Mouse (Mus musculus): ENCODE data around the gene Vps37c. TPM values are rescaled to one million over a fixed set of nuclear protein-coding genes. Genes with fewer than 3 reads are reported as not detected.

The Vps37c gene
- polyA plus RNA-seq, 1 experiment from 2014 or later: 12.1 TPM

DNA sequence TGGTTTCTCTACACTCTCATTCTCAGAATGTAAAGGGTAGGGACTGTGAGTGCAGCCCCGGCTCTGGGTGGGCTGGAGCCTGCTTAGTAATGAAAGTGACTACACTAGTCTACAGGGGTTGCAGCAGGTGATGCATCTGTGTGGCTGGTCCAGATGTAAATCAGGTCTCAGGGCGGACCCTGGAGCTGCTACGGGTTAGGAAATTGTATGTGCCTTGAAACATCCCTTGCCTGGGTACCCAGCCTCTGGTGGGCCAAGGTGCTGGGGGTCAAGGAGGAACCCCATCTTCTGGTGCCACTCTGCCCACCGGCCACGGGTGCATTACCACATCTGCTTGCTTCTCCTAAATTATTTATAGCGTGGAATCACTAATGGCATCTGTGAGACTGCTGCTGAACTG lies 25.6 kb downstream of the Vps37c start:
- 76% methylated on average over 6 of the region's 6 CpGs for WGBS (ENCODE audit: insufficient replicate concordance)
- Histone ChIP-seq H3K4me1 (ENCODE audit: control insufficient read depth, low read depth, low read length) (peaks cover 7% of the 10 kb centered on the region), H3K27ac (ENCODE audit: low read length) (no peak overlapping the region), H3K27me3 (ENCODE audit: control insufficient read depth, insufficient read depth, low read depth, low read length) (no peaks in the 10 kb centered on the region), H3K4me2 (ENCODE audit: low read depth, low read length) (no peak overlapping the region), H3K36me3 (ENCODE audit: control insufficient read depth, insufficient read depth) (peaks cover 18% of the 10 kb centered on the region), H3K9me3 (replicated peaks; ENCODE audit: control insufficient read depth, low read length) (no peaks in the 10 kb centered on the region), H3K4me3 (ENCODE audit: low read depth, low read length) (no peak overlapping the region), H3K9ac (ENCODE audit: low read depth, low read length) (no peak overlapping the region)
- no peak for ATAC-seq (ENCODE audit: low read depth)

DNA sequence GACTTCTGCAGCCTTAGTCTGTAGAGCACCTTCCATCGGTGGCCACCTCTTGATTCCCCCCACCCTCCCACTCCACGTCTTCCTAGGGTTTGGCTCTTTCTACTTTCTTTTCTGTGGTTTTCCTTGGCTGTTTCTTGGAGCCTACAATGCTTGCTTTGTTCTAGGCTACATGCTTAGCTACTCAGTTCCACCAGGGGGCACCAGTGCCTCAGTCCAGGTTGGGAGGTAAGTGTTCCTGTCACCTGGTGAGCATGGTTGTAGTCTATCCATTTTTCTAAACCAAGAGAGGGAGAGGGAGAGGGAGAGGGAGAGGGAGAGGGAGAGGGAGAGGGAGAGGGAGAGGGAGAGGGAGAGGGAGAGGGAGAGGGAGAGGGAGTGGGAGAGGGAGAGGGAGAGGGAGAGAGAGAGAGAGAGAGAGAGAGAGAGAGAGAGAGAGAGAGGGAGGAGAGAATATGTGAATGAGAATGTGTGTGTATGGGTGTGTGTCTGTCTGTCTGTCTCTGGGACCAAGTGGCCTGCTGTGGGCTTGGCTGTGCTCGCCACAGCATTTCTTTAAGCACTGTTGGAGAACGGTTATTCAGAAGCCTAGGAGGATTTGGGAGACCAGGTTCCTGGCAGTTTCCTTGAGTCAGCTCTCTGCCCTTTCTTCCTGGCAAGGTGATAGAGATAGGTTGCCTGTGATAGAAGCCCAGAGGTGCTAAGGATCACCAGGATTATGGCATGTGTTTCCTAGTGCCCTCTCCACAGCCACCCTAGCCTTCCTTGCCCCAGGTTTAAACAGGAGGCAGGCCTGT lies 26.3 kb downstream of the Vps37c start:
- WGBS (ENCODE audit: insufficient replicate concordance): 38% methylated on average over 4 of the region's 4 CpGs
- H3K27me3 ChIP-seq (ENCODE audit: control insufficient read depth, insufficient read depth, low read depth, low read length): no peaks in the 10 kb centered on the region
- H3K36me3 ChIP-seq (ENCODE audit: control insufficient read depth, insufficient read depth): peaks cover 18% of the 10 kb centered on the region
- peaks cover under 1% of the 10 kb centered on the region; the same call in 1 of the 2 replicates for H3K4me1 ChIP-seq (ENCODE audit: control insufficient read depth, low read depth, low read length)
- no peak overlapping the region for H3K9ac ChIP-seq (ENCODE audit: low read depth, low read length)
- no peaks in the 10 kb centered on the region for H3K9me3 ChIP-seq (replicated peaks; ENCODE audit: control insufficient read depth, low read length)
- peak; percentile 20; the same call in 1 of the 2 replicates for ATAC-seq (ENCODE audit: low read depth)
- H3K4me3 ChIP-seq (ENCODE audit: low read depth, low read length): no peak overlapping the region
- H3K27ac ChIP-seq (ENCODE audit: low read length): no peak overlapping the region
- no peak overlapping the region for H3K4me2 ChIP-seq (ENCODE audit: low read depth, low read length)

DNA sequence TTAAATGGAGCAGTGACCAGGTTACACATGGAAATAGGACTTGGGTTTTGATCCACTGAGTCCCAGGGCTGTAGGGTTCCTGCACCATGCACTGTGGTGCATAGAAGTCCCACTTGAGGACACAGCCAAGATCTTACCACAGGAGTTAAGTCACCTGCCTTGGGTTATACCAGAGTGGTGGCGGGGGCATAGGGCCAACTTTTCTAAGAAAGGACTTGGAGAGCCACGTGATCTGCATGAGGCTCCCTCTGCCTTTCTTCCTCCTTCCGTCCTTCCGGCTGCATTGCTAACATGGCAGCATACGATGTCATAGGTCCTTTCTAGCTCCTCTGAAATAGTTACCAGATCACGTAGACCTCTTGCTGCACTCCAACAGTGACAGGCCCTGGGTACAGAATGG lies 26.9 kb downstream of the Vps37c start:
- Histone ChIP-seq H3K4me2 (ENCODE audit: low read depth, low read length) (no peak overlapping the region), H3K4me3 (ENCODE audit: low read depth, low read length) (no peak overlapping the region), H3K36me3 (ENCODE audit: control insufficient read depth, insufficient read depth) (peaks cover 18% of the 10 kb centered on the region), H3K27me3 (ENCODE audit: control insufficient read depth, insufficient read depth, low read depth, low read length) (no peaks in the 10 kb centered on the region), H3K4me1 (ENCODE audit: control insufficient read depth, low read depth, low read length) (no peaks in the 10 kb centered on the region), H3K9me3 (replicated peaks; ENCODE audit: control insufficient read depth, low read length) (no peaks in the 10 kb centered on the region), H3K9ac (ENCODE audit: low read depth, low read length) (no peak overlapping the region), H3K27ac (ENCODE audit: low read length) (no peak overlapping the region)
- no peak for ATAC-seq (ENCODE audit: low read depth)
- WGBS (ENCODE audit: insufficient replicate concordance): 65% methylated on average over 6 of the region's 6 CpGs

DNA sequence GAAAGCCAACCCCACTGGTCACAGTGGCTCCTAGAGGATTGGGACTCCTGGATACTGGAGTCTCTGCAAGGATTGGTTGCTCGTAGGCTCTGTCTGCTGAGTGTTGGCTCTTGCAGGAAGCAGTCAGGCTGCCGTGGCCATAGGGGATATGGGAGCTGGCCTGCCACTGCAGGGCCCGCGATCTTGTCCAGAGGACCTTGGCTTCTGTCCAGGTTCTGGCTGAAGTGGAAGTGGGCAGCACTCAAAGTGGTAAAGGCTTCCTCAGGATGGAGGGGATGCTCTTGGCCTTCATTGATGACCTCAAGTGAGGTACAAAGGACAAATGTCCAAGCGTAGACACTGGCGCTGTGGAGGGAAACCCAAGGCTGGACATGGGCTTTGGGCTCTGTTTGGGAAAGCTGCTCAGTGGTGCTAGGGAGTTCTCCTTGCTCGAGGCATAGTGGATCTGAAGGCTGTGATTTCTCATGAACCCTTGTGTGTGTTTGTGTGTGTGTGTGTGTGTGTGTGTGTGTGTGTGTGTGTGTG lies 29.8 kb downstream of the Vps37c start:
- no peak overlapping the region for H3K4me2 ChIP-seq (ENCODE audit: low read depth, low read length)
- no peak overlapping the region for H3K9ac ChIP-seq (ENCODE audit: low read depth, low read length)
- no peaks in the 10 kb centered on the region for H3K9me3 ChIP-seq (replicated peaks; ENCODE audit: control insufficient read depth, low read length)
- ATAC-seq (ENCODE audit: low read depth): no peak
- 51% methylated on average over 7 of the region's 7 CpGs for WGBS (ENCODE audit: insufficient replicate concordance)
- no peak overlapping the region for H3K4me3 ChIP-seq (ENCODE audit: low read depth, low read length)
- H3K27ac ChIP-seq (ENCODE audit: low read length): no peak overlapping the region
- H3K36me3 ChIP-seq (ENCODE audit: control insufficient read depth, insufficient read depth): peaks cover 5% of the 10 kb centered on the region; the same call in 1 of the 2 replicates
- H3K27me3 ChIP-seq (ENCODE audit: control insufficient read depth, insufficient read depth, low read depth, low read length): no peaks in the 10 kb centered on the region; the same call in 1 of the 2 replicates
- no peaks in the 10 kb centered on the region for H3K4me1 ChIP-seq (ENCODE audit: control insufficient read depth, low read depth, low read length)

DNA sequence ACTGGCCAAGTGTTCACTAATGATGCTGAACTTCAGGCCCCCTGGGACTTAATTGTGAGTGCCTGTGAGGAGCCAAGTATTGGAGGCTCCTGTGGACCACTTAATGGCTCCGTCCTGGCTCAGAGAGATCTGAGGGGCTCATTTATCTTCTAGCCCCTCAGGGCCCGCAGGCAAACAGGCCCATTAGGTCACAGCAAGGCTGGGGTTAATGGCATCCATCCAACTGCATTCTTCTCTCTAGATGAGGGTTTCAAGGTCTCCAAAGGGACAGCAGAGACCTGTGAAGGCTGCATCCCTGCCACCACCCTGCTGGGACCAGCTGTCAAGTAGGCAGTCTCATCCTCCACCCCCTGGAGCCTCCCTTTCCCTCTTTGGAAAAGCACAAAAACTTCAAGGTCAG lies 31.2 kb downstream of the Vps37c start:
- 63% methylated on average over 2 of the region's 2 CpGs for WGBS (ENCODE audit: insufficient replicate concordance)

DNA sequence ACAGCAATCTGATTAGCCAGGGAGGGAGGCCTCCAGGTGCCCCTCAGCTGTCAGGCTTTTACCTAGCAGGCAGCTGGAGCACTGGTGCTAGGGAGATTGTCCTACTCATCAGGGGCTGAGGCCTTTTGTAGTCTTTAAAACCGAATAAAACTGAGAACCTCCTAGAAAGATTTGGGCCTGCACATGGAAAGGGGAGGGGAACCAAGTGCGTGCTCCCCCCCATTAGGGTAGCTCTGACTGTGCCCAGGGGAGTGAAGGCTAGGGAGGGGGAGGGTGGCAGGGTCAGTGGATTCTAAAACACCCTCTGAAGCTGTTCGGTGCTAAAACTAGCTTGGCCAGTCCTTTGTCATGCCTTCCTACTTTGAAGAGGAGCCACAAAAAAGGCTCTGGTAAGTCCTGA lies 32.0 kb downstream of the Vps37c start:
- Histone ChIP-seq H3K4me3 (ENCODE audit: low read depth, low read length) (no peak overlapping the region), H3K4me1 (ENCODE audit: control insufficient read depth, low read depth, low read length) (no peaks in the 10 kb centered on the region), H3K4me2 (ENCODE audit: low read depth, low read length) (no peak overlapping the region), H3K9ac (ENCODE audit: low read depth, low read length) (no peak overlapping the region), H3K36me3 (ENCODE audit: control insufficient read depth, insufficient read depth) (no peaks in the 10 kb centered on the region), H3K9me3 (replicated peaks; ENCODE audit: control insufficient read depth, low read length) (no peaks in the 10 kb centered on the region), H3K27me3 (ENCODE audit: control insufficient read depth, insufficient read depth, low read depth, low read length) (no peaks in the 10 kb centered on the region; the same call in 1 of the 2 replicates), H3K27ac (ENCODE audit: low read length) (no peak overlapping the region)
- no peak for ATAC-seq (ENCODE audit: low read depth)
- 22% methylated on average over 3 of the region's 3 CpGs for WGBS (ENCODE audit: insufficient replicate concordance)

More for the DNA sequence above, 31.2 kb downstream of the Vps37c start:
- H3K4me3 ChIP-seq (ENCODE audit: low read depth, low read length): no peak overlapping the region
- no peaks in the 10 kb centered on the region; the same call in 1 of the 2 replicates for H3K27me3 ChIP-seq (ENCODE audit: control insufficient read depth, insufficient read depth, low read depth, low read length)
- no peak overlapping the region for H3K9ac ChIP-seq (ENCODE audit: low read depth, low read length)
- H3K27ac ChIP-seq (ENCODE audit: low read length): no peak overlapping the region
- no peaks in the 10 kb centered on the region for H3K36me3 ChIP-seq (ENCODE audit: control insufficient read depth, insufficient read depth)
- H3K4me1 ChIP-seq (ENCODE audit: control insufficient read depth, low read depth, low read length): no peaks in the 10 kb centered on the region
- H3K9me3 ChIP-seq (replicated peaks; ENCODE audit: control insufficient read depth, low read length): no peaks in the 10 kb centered on the region
- no peak for ATAC-seq (ENCODE audit: low read depth)
- no peak overlapping the region for H3K4me2 ChIP-seq (ENCODE audit: low read depth, low read length)

DNA sequence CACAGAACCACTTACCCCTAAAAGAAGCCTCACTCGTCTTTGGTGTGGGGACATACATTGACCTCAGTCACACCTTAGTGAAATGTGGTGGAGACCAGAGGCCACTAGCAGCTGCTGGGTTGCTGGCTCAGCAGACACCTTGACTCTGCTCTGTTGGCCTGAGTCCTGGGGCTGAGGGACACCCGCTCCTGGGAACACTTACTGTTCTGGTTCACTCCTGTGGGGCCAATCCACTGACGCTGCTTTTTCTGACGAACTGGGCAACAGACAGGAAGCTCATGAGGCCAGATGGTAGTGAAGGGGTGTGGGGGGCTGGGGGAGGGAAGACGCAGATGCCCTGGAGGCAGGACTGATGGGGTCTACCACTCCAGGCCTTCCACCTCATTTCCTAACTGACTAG lies 32.5 kb downstream of the Vps37c start:
- H3K27ac ChIP-seq (ENCODE audit: low read length): no peak overlapping the region
- no peak overlapping the region for H3K4me3 ChIP-seq (ENCODE audit: low read depth, low read length)
- H3K27me3 ChIP-seq (ENCODE audit: control insufficient read depth, insufficient read depth, low read depth, low read length): no peaks in the 10 kb centered on the region; the same call in 1 of the 2 replicates
- H3K4me2 ChIP-seq (ENCODE audit: low read depth, low read length): no peak overlapping the region
- H3K4me1 ChIP-seq (ENCODE audit: control insufficient read depth, low read depth, low read length): no peaks in the 10 kb centered on the region
- no peaks in the 10 kb centered on the region for H3K36me3 ChIP-seq (ENCODE audit: control insufficient read depth, insufficient read depth)
- H3K9me3 ChIP-seq (replicated peaks; ENCODE audit: control insufficient read depth, low read length): no peaks in the 10 kb centered on the region
- ATAC-seq (ENCODE audit: low read depth): no peak
- WGBS (ENCODE audit: insufficient replicate concordance): 23% methylated on average over 5 of the region's 5 CpGs
- H3K9ac ChIP-seq (ENCODE audit: low read depth, low read length): no peak overlapping the region

DNA sequence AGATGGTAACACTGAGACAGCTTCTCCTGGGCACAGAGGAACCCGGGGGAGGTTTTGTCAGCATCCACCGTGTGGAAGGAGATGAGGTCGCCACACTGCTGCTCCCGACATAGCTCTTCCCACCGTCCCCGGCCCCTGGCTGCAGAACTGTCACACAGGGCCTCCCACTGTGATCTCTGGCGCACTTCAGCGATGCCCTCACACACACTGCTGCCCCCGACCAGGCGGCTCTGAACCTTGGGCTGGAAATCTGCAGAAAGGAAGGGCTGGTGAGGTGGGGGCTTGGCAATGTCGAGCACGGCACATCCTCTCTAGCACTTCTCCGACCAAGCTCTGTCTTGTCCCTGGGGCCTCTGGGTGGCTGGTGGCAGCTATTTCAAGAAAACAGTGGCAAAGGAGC lies 34.5 kb downstream of the Vps37c start:
- Histone ChIP-seq H3K4me2 (ENCODE audit: low read depth, low read length) (no peak overlapping the region), H3K27ac (ENCODE audit: low read length) (no peak overlapping the region)

DNA sequence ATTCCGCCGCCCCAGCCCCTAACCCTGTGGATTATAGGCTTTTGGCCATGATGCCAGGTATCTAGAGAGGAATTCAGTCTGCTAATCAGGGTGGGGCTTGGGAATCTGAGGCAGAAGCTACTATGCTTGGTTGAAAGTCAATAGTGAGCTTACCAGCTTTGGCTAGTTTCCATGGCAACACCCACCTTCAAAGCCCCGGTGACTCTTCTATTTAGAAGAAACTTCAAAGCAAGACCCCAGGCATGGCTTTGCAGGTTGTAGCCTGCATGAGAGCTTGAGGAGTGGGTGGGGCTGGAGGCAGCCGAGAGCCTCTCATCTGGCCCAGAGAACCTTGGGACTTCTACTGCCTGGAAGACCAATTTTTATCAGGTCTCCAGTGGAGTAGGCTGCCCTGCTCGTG lies 35.1 kb downstream of the Vps37c start:
- ATAC-seq (ENCODE audit: low read depth): no peak

More for the DNA sequence above, 34.5 kb downstream of the Vps37c start:
- Histone ChIP-seq H3K36me3 (ENCODE audit: control insufficient read depth, insufficient read depth) (no peaks in the 10 kb centered on the region), H3K27me3 (ENCODE audit: control insufficient read depth, insufficient read depth, low read depth, low read length) (no peaks in the 10 kb centered on the region; the same call in 1 of the 2 replicates), H3K9me3 (replicated peaks; ENCODE audit: control insufficient read depth, low read length) (no peaks in the 10 kb centered on the region), H3K9ac (ENCODE audit: low read depth, low read length) (no peak overlapping the region), H3K4me1 (ENCODE audit: control insufficient read depth, low read depth, low read length) (no peaks in the 10 kb centered on the region), H3K4me3 (ENCODE audit: low read depth, low read length) (no peak overlapping the region)
- ATAC-seq (ENCODE audit: low read depth): no peak
- WGBS (ENCODE audit: insufficient replicate concordance): 22% methylated on average over 13 of the region's 13 CpGs

More for the DNA sequence above, 35.1 kb downstream of the Vps37c start:
- Histone ChIP-seq H3K27me3 (ENCODE audit: control insufficient read depth, insufficient read depth, low read depth, low read length) (no peaks in the 10 kb centered on the region; the same call in 1 of the 2 replicates), H3K9me3 (replicated peaks; ENCODE audit: control insufficient read depth, low read length) (no peaks in the 10 kb centered on the region), H3K27ac (ENCODE audit: low read length) (no peak overlapping the region), H3K4me3 (ENCODE audit: low read depth, low read length) (no peak overlapping the region), H3K36me3 (ENCODE audit: control insufficient read depth, insufficient read depth) (no peaks in the 10 kb centered on the region), H3K9ac (ENCODE audit: low read depth, low read length) (no peak overlapping the region), H3K4me2 (ENCODE audit: low read depth, low read length) (no peak overlapping the region), H3K4me1 (ENCODE audit: control insufficient read depth, low read depth, low read length) (no peaks in the 10 kb centered on the region)
- 47% methylated on average over 5 of the region's 5 CpGs for WGBS (ENCODE audit: insufficient replicate concordance)

Measured in liver, embryonic 16.5 days (tissue).